Mouse (Mus musculus): ENCODE measurements around the gene Prg2.

The Prg2 gene

GRCm38 (mm10) chr2:85033121-85033520, 52.9 kb downstream of the Prg2 start:
- no peak for DNase-seq

Data from thymus, postnatal 14 days (tissue).